Mouse (Mus musculus) inflammation-experienced regulatory T-cells, adult 6 months (primary cell): ENCODE data around the gene Nrl. TPM values are rescaled to one million over a fixed set of nuclear protein-coding genes. Genes with fewer than 3 reads are reported as not detected.

Source experiments
- ATAC-seq: one replicate; pipeline ENCODE4 v1.8.0; 2017
- polyA plus RNA-seq, 3 experiments: library from polyadenylated mRNA; unstranded; fragments of 100-300 nt; shearing (Covaris generic); gene quantifications; one replicate each; pipeline ENCODE4 v1.2.1; 2017

The Nrl gene
- polyA plus RNA-seq, 3 experiments from 2014 or later: 0.08 TPM; not detected in 2

DNA sequence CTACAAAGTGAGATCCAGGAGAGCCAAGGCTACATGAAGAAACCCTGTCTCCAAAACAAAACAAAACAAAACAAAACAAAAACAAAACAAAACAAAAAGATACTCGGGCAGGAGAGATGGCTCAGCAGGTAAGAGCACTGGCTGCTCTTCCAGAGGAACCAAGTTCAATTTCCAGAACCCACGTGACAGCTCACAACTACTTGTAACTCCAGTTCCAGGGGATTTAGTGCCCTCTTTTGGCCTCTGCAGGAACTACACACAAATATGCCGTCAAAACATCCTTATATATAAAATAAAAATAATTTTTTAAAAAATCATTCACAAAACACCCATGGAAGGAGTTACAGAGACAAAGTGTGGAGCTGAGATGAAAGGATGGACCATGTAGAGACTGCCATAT is 3.2 kb upstream of the Nrl start:
- no peak for ATAC-seq

DNA sequence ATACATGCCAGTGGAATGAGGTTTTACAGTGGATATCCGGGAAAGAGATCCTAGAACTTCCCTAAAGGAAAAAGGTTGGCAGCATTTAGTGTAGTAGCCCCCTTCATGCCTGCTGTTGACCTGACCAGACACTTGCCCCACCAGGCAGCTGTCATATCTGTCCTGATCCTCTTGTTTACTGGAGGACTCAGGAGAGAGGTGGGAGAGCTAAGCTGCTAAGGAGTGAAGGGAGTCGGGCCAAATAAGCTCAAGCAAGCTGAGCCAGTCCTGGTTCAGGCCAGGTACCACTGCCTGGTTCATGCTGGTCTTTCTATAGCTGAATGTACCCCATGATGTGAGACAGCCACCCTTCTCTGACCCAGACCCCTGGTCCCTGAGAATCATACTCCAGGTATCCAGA is 1.9 kb upstream of the Nrl start:
- no peak for ATAC-seq

DNA sequence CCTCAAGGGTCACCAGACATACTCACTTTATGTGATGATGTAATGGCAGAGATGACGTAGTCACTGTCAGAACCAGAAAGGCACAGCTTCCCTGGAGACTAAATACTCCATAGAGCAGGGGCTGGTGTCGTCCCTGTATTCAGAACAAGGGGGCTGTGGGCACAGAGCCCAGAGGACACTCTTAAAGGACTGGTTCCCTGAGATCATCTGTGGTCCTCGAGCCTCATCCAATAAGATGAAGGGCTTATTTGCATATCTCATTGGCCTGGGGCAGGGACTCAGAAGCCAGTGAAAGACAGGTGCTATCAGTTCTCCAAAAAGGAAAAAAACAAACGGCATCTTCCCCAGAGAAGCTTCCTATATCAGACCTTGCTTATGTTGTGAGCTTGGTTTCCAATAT is 719 bp downstream of the Nrl start:
- ATAC-seq: no peak

DNA sequence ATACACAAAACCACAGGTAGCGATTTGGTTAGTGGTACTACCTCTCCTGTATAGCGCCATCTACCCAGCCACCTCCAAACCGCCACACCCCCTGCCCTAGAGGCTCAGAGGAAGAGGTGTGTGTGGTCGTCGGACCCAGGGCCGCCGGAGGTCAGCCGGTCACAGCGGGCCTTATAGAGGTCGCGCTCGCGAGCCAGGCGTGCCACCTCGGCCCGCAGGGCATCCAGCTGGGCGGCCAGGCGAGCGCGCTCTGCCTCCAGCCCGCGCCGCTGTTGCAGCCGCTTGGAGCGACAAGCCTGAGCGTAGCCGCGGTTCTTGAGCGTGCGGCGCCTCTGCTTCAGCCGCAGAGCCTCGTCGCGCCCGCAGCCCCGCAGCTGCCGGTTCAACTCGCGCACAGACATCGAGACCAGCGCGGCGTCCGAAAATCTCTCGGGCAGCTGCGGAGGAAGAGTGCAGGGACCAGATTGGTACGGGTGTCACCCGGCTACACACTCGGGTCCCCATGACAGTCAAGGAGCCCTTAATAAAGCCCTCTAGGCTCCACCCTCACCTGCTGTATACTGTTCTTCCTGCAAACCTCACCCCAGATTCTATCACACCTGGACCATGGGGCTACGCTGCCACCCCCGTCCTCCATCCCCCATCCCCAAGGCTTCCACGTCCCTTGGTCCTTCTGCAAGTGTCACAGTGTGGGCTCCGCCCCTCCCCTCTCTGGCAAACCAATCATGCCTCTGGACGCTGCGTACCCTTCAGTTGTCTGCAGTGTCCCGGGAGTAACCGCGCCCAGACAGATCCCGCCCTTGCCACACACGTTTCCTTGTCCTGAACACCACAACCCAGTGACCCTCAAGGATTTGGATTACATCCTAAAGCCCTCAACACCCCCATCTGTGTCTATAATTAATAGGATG is 4.1 kb downstream of the Nrl start:
- ATAC-seq: no peak

GRCm38 (mm10) chr14:55519604-55520003 is 5.2 kb downstream of the Nrl start:
- no peak for ATAC-seq

- no peak for ATAC-seq
Measured at GRCm38 (mm10) chr14:55518897-55519296, 5.9 kb downstream of the Nrl start.

DNA sequence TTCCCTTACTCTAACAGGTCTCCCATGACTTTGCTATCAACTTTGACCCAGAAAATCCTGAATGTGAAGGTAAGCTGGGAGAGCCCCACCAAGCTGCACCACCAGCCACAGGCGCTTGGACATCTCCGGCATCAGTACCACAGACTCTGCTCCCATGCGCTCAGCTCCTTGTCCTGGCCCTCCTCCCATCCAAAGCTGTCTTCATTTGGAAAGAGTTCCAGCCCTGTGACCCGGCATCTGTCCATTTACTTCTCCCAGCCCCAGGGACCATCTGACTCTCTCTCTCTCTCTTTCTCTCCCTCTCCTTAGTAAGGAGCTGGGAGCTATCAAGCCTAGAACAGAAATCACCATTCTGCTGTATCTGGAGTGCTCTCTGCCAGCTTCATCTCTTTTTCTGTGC is 8.9 kb downstream of the Nrl start:
- no peak for ATAC-seq

GRCm38 (mm10) chr14:55513927-55514326 is 10.9 kb downstream of the Nrl start:
- ATAC-seq: no peak

- no peak for ATAC-seq
Measured at GRCm38 (mm10) chr14:55511037-55511436, 13.7 kb downstream of the Nrl start.

DNA sequence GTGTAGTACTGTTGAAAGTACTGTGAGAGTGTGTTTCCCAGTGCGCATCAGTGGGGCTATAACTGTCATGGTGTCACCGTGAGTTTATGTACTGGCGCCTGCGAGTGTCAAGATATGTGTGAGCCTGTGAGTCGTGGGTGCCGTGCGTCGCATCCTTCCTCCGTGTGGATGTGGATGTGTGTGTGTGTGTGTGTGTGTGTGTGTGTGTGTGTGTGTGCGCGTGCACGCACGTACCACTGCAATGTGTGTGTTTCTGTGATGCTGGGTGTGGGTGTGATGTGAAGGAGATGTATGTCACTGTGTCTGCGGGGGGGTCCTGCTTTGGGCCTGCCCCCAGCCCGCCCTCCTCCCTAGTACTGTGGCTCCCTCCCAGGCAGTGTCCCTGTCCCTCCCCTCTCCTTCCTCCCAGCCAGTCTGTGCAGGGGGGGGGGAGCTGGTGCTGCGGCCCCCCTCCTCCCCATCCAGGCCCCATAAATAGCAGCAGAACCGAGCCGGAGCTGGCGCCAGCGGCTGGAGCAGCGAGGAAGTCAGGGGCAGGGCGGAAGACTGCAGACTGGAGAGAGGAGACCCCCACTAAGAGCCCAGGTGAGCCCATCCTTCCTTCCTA is 14.6 kb downstream of the Nrl start, which contains the start of gene Cpne6:
Cpne6 (plus strand) TSS at position 321 of the 607 bp plus-strand sequence.
- no peak for ATAC-seq

- ATAC-seq: no peak
Measured at GRCm38 (mm10) chr14:55509540-55509939, 15.2 kb downstream of the Nrl start.

DNA sequence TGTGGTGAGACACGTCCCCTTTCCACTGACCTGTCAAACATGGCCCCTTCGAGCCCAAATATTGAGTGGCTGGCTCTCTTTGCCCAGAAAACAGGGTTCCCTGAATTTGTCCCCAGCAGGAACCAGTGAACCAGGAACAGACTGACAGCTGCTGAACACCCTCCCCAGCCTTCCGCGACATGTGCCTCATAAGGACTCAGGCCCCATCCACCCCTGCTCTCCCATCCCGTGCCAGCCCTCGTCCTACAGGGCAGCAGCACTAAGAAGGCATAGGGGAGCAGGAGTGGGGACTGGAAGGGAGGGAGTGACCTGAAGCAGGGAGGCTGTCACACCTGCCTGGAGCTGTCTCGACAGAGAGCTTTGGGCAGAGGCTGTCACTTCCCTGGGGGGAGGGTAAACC is 17.0 kb downstream of the Nrl start:
- ATAC-seq: no peak

GRCm38 (mm10) chr14:55505612-55506011 is 19.2 kb downstream of the Nrl start:
- ATAC-seq: no peak

DNA sequence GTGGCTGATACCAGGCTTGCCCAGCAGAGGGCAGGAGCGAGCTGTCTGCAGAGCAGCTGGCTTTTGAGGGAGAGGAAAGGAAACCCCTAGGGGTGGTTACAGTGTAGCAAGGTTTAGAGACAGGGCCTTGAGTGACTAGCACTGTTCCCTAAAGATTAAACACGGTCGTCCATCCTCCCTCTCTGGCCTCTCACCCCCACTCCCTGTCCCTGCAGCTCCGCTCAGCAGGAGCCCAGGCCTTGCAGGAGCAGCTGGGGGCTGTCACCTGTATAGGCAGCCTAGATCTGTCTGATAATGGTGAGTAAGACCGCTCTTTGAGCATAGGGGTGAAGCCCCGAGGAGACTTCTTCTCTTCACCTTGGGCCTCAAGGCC is 27.3 kb downstream of the Nrl start:
- peak; percentile 74 for ATAC-seq

DNA sequence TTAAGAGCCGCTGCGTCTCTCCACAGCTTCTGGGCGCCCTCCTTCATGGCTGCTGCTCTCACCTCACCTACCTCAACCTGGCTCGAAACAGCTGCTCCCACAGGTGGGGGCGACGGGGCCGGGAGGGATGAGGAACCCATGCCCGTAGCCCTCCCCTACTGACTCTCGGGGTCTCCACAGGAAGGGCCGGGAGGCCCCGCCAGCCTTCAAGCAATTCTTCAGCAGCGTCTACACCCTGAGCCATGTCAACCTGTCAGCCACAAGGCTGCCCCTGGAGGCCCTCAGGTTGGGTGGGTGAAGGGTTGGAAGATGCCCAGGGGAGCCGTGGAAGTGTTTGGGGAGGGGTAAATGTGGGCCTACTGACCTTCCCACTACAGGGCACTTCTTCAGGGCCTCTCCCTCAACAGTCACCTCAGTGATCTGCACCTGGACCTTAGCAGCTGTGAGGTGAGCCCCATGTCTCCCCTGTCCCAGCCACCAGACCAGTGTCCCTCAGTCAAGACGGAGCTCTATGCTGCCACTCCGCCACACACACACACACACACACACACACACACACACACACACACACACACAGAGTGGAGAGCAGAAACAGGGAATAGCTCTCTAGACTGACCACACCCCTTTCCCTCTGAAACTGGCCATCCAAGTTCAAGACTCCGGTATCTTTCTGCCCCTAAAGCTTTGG is 27.9 kb downstream of the Nrl start:
- ATAC-seq: no peak

- ATAC-seq: no peak
Measured at GRCm38 (mm10) chr14:55495509-55496240, 29.1 kb downstream of the Nrl start.

DNA sequence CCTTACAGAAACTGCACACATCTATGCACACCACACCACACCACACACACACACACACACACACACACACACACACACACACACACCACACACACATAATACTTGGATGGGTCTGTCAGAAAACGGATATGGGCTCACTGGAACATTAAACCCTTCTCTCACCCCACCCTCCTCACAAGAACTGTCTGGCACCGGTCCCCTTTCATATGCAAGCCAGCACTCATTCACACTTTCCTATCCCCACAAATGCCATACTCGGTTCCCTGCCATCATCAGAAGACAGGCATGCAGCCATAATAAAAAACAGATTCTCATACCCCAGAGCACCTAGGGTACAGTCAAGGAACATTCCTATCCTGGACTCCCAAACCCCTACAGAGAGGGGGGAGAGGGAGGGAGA is 32.7 kb downstream of the Nrl start:
- no peak for ATAC-seq

DNA sequence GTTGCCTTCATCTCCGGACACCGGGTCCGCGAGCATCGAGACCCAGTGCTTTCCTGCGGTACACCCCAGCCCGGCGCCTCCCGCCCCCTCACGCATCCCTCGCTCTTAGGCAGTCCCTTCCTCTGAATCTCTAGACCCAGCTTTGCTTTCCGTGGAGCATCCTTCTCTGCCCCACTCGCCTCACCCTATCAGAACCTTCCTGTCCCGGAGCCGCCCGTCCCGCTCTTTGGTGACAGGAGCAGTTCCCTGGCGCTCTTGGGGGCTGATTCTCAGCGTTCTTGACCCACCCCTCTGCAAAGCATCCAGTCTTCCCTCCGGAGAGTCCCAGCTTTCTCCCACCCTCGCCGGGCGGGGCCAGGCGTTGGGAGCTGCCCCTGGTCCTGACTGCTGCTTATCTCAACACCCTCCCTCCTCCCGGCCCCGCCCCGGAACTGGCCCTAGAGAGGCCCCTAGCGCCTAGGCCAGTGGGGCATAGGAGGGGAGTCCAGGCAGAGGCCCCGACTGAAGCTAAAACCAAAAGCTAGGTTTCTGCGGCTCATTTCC is 33.4 kb downstream of the Nrl start:
- peak; percentile 57 for ATAC-seq

GRCm38 (mm10) chr14:55490361-55491201 is 34.2 kb downstream of the Nrl start, which contains the start of gene Carmil3:
TSS of gene Carmil3 (plus strand) at chr14:55490651.
- peak; percentile 80 for ATAC-seq

- no peak for ATAC-seq
Measured at GRCm38 (mm10) chr14:55486836-55487235, 37.9 kb downstream of the Nrl start.

DNA sequence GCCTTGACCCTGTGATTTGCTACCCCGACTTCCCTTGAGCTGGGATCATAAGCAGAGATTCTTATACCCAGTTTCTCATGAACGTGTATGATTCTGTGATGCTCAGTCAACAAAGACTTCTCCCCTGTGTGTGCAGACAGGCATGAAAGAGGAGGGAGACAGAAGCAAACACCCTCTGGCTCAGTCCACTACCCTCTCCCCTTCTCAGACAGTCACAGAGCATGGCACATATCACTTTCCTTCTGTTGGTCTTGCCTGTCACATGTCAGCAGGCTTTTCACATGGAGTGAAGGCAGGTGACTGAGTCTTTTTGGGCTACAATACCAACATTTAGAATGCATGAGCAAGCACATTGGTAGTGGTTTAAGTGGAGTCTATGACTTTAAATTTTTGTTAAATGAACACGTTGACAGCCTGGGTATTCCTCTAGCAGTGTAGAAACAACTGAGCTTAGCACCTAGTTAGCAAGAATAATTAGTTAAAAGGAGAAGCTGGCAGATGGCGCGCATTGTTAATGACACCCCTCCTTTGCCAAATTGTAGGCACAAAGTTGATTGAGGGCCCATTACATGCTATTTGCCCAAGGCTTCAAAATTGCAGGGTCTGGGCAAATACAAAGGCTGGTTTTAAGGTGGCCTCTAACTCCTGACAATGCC is 40.2 kb downstream of the Nrl start:
- ATAC-seq: no peak
